Mouse (Mus musculus) C2C12 (cell line): ENCODE data around the gene Prcp.

Experiments used
- CEBPB ChIP-seq: IDR thresholded peaks from one replicate; pipeline ENCODE4 v1.6.1; 2011; ENCODE audit warnings: low read depth, mild to moderate bottlenecking, control low read depth, moderate library complexity
- CTCF ChIP-seq: IDR thresholded peaks from one replicate; pipeline ENCODE4 v1.5.1; 2011; ENCODE audit not compliant: control insufficient read depth, insufficient read depth, insufficient read length
- FOSL1 ChIP-seq: IDR thresholded peaks from one replicate; pipeline ENCODE4 v1.8.0; 2011; ENCODE audit warnings: mild to moderate bottlenecking, low read length; ENCODE audit not compliant: poor library complexity, insufficient read depth, severe bottlenecking
- MAX ChIP-seq: IDR thresholded peaks from one replicate; pipeline ENCODE4 v1.6.1; 2011; ENCODE audit warnings: mild to moderate bottlenecking, control low read depth
- MYOD1 ChIP-seq: IDR thresholded peaks from one replicate; pipeline ENCODE4 v1.6.1; 2011; ENCODE audit warnings: low read depth; ENCODE audit not compliant: control insufficient read depth, insufficient read length
- MYOG ChIP-seq: IDR thresholded peaks from one replicate; pipeline ENCODE4 v1.6.1; 2011; ENCODE audit not compliant: control insufficient read depth, insufficient read length; ENCODE audit errors: extremely low read depth
- USF1 ChIP-seq: IDR thresholded peaks from one replicate; pipeline ENCODE4 v1.6.1; 2011; ENCODE audit warnings: low read depth, mild to moderate bottlenecking, control low read depth, moderate library complexity

GRCm38 (mm10) chr7:92978225-92978624, 104.0 kb downstream of the Prcp start:
- TF ChIP-seq USF1 (no peak), CTCF (no peak), CEBPB (no peak), MYOD1 (no peak), MAX (no peak), FOSL1 (no peak), MYOG (no peak)
